Mouse (Mus musculus) testis, adult 2 months (tissue): ENCODE measurements around the gene Plpp1. TPM values are rescaled to one million over a fixed set of nuclear protein-coding genes. Genes with fewer than 3 reads are reported as not detected.

Source experiments
- H3K27ac ChIP-seq: fragments of 200-500 bp; 2 replicates; pipeline ENCODE4 v1.5.1; 2012; ENCODE audit warnings: low read depth, low read length; ENCODE audit not compliant: control insufficient read depth, insufficient read depth
- H3K27me3 ChIP-seq: fragments of 200-500 bp; 2 replicates; pipeline ENCODE4 v1.6.1; 2012; ENCODE audit warnings: mild to moderate bottlenecking, low read length, moderate library complexity; ENCODE audit not compliant: control insufficient read depth, insufficient read depth
- H3K36me3 ChIP-seq: fragments of 200-500 bp; 2 replicates; pipeline ENCODE4 v1.6.1; 2012; ENCODE audit warnings: mild to moderate bottlenecking, low read length; ENCODE audit not compliant: control insufficient read depth, insufficient read depth
- H3K4me1 ChIP-seq: fragments of 200-500 bp; 2 replicates; pipeline ENCODE4 v1.6.1; 2012; ENCODE audit warnings: low read length; ENCODE audit not compliant: control insufficient read depth, insufficient read depth
- H3K4me3 ChIP-seq: fragments of 200-500 bp; 2 replicates; pipeline ENCODE4 v1.5.1; 2012; ENCODE audit warnings: low read depth, mild to moderate bottlenecking, low read length, moderate library complexity, mixed read lengths; ENCODE audit not compliant: control insufficient read depth
- CTCF ChIP-seq: fragments of 200-500 bp; IDR thresholded peaks from 2 replicates; pipeline ENCODE4 v1.5.1; 2012; ENCODE audit warnings: low read depth, mild to moderate bottlenecking, inconsistent platforms, low read length, moderate library complexity; ENCODE audit not compliant: control insufficient read depth, insufficient read depth, insufficient replicate concordance
- POLR2A ChIP-seq: fragments of 200-500 bp; IDR thresholded peaks from 2 replicates; pipeline ENCODE4 v1.6.1; 2012; ENCODE audit warnings: low read depth, mild to moderate bottlenecking, inconsistent platforms, low read length, moderate library complexity; ENCODE audit not compliant: control insufficient read depth
- polyA plus RNA-seq: library from polyadenylated mRNA; depleted of rRNA; stranded (reverse); fragments of >200 nt; gene quantifications from 2 replicates; pipeline ENCODE4 v1.2.3, GENCODE M21; 2012; rRNA removed

The Plpp1 gene
- polyA plus RNA-seq = 104 and 115 TPM in 2 replicates

DNA sequence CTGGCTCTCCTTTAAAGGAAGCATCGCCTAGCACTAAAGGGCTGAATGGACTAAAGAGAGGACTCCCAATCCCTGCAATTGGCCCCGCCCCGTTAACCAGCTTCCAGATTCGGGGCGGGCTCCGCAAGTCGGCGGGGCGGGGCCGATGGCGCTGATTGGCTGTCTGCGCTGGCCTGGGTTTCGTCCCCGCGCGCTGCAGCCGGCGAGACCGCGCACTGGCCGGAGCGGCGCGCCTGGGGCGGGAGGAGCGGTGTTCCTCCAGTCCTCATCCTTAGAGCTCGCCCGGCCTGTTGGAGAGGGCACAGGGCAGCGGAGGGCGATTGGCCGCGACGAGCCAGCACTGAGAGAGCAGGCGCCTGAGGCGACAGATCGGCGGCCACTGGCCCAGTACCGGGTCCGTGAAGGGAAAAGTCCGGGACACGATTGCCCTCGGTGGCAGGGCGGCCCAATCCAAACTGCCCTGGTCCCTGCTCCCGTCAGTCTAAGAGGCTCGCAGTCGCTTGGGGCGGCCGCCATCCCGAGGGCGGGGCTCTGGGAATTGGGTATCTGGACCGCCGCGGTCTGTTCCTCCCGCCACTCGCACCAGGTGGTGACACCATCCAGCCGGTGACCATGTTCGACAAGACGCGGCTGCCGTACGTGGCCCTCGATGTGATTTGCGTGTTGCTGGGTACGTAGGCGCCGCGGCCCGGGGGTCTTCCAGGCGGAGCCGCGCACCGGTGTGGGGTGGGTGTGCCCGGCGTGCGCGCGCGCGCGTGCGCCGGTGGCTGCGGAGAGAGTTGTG, at the start of gene Plpp1:
TSS of gene Plpp1 (plus strand) at position 196 of the 784 bp plus-strand sequence.
- Histone ChIP-seq H3K4me3 (peak within 1 kb of the TSS; percentile 90), H3K27me3 (no peaks in the 10 kb centered on the region), H3K4me1 (peaks cover 15% of the 10 kb centered on the region), H3K36me3 (no peaks in the 10 kb centered on the region), H3K27ac (peak within 1 kb of the TSS; percentile 91)
- TF ChIP-seq POLR2A = peak; percentile 94
- no peak for TF ChIP-seq CTCF

DNA sequence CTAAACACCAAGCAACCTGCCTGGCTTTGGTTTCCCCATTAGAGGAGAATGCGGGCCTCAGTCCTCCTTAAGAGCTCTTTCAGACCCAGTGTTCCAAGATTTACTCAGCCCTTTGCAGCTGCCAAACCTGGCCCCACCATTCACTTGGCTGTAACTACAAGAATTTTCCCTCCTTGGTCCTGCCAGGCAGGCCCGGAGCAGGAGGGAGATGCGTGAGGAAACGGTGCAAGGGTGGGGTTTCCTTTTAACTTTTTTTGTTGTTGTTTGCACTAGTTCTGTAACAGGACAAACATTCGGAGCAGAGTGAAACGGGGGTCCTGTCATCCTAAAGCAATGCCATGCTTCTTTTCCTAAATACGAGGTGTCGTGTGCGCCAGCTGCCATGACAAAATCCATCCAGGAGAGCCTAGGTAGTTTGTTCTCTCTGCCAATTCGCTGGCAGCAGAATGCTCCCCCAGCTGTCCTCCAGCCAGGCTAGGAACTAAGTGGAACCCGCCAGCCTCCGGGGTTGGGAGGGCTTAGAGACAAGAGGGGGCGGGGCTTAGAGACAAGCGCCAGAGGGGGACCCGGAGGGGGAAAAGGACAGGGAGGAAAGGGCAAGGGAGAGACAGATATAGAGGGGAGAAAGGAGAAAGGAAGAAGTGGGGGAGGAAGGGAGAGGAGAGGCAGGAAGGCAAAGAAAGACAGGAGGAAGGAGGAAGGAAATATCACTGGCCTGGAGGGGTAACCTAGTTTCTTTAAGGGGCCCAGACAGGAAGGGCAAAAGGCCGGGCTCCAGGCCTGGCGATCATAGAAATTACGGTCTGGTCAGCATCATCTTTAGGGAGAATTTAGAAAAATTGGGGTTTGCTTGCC, 48.9 kb upstream of the Plpp1 start:
- TF ChIP-seq CTCF (no peak), POLR2A (no peak)
- Histone ChIP-seq H3K27ac (no peak overlapping the region), H3K4me3 (peak overlapping the region; percentile 8)

DNA sequence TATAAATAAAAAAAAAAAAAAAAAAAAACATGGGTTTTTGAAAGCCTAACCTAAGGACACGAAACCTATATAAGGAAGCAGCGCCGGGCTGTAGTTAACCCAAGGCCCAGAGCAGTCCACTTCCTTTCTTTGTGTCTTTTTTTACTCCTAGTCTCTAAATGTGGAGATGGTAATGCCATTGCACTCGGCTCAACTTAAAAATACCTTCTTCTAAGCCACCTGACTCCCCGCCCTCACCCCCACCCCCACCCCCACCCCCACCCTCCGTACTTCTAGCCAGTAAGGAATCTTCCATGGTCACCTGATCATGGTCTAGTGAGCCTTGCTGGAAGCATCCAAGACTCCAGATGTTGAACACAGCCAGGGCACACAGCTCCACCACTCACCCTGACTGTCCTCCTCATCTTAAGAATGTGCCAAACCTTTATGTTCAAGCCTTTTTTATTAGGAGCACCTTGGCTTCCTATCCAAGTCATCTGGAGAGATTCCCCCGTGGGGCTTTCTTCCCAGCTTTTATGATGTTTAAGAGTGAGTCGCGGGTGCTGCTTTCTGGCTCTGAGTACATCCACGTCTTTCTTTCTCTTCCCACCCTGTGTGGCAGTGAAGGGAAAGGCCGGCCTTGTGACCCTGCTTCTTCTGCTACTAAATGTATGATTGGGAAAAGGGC, 48.1 kb upstream of the Plpp1 start:
- no peak for TF ChIP-seq POLR2A
- no peak for TF ChIP-seq CTCF
- H3K4me1 ChIP-seq = peaks cover 8% of the 10 kb centered on the region
- H3K4me3 ChIP-seq = no peak overlapping the region
- H3K36me3 ChIP-seq = no peaks in the 10 kb centered on the region
- no peak overlapping the region for H3K27ac ChIP-seq
- H3K27me3 ChIP-seq = no peaks in the 10 kb centered on the region

More for the DNA sequence above, 48.9 kb upstream of the Plpp1 start:
- H3K4me1 ChIP-seq = peaks cover 8% of the 10 kb centered on the region
- no peaks in the 10 kb centered on the region for H3K36me3 ChIP-seq
- no peaks in the 10 kb centered on the region for H3K27me3 ChIP-seq

DNA sequence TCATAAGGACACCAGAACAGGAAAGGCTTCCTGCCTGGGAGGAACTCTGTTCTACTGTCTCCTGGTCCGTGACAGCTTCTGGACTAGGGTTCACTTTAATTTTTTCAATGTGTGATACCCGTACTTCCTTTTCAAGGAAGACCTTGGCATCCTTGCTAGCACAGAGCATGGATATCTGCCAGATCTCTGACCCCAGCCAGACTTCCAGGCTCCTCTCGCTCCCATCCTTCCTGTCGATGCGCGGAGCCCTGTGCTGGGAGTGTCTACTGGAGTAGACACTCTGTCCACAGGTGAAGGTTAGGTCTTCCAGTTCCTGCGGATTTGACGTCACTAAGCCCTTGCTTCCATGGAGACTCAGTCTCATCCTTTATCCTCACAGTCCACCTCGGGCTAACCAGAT, 47.1 kb upstream of the Plpp1 start:
- Histone ChIP-seq H3K36me3 (no peaks in the 10 kb centered on the region), H3K27ac (no peak overlapping the region), H3K4me1 (peaks cover 8% of the 10 kb centered on the region), H3K27me3 (no peaks in the 10 kb centered on the region), H3K4me3 (no peak overlapping the region)
- TF ChIP-seq CTCF = no peak

DNA sequence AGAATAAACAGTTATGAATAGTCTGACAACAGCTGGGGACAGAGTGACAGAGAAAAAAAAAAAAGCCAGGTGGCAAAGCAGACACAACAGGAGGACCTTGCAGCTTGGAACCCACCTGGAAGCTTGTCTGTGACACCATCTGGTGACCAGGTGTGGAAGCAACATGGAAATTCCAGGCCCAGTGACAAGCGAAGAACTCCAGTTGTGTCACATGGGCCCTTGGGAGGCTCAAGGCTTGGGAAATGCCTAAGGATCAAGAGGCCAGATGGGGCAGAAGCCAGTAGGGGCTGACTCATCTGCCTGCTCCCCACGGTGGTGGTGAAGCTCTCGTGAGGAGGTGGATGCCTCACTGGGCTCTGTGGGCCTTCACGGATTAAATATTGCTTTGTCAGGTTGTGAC, 45.7 kb upstream of the Plpp1 start:
- Histone ChIP-seq H3K4me3 (no peak overlapping the region), H3K27ac (no peak overlapping the region), H3K27me3 (no peaks in the 10 kb centered on the region), H3K36me3 (no peaks in the 10 kb centered on the region), H3K4me1 (peaks cover 8% of the 10 kb centered on the region)
- TF ChIP-seq POLR2A (no peak), CTCF (no peak)

DNA sequence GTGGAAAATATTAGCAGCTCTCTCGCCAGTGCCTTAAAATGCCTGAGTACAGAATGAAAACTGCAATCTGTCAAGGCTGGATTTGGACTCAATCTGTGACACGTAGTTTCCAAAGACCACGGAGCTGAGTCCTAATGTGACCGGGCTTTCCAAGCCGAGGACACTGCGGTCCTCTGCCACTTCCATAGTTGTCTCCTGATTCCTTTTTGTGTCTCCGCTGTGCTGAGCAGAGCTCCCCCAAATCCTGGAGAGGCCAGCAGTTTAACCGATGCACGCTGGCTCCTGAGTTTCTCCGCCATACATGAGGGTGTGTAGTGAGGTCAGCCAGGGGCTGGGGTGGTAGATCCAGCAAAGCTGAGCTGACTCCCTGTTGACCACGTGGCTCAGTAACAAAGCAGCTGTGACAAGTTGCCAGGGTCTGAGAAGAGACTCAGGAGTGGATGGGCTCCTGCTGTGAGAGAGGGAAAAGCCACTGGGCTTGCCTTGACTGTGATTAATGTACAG, 45.0 kb upstream of the Plpp1 start:
- Histone ChIP-seq H3K36me3 (no peaks in the 10 kb centered on the region), H3K27me3 (no peaks in the 10 kb centered on the region), H3K4me1 (peaks cover 8% of the 10 kb centered on the region), H3K27ac (no peak overlapping the region), H3K4me3 (no peak overlapping the region)
- TF ChIP-seq CTCF = no peak
- TF ChIP-seq POLR2A = no peak
